Mouse (Mus musculus) stomach, embryonic 16.5 days (tissue): ENCODE measurements around the gene Asnsd1. TPM values are rescaled to one million over a fixed set of nuclear protein-coding genes. Genes with fewer than 3 reads are reported as not detected.

ENCODE experiments used
- ATAC-seq: fragments of 200-750 bp; cut with Nextera tagmentation; 2 replicates; pipeline ENCODE4 v1.8.0; 2017; ENCODE audit warnings: moderate number of reproducible peaks, moderate TSS enrichment; ENCODE audit not compliant: insufficient read depth, low FRiP score
- H3K27ac ChIP-seq: fragments of 300-500 bp; sonication (generic); 2 replicates; pipeline ENCODE4 v1.5.1; 2014; ENCODE audit warnings: low read length
- H3K27me3 ChIP-seq: fragments of 300-500 bp; sonication (generic); 2 replicates; pipeline ENCODE4 v1.6.1; 2014; ENCODE audit warnings: low read length, control low read depth, mixed read lengths; ENCODE audit not compliant: control insufficient read depth, insufficient read depth
- H3K36me3 ChIP-seq: fragments of 300-500 bp; sonication (generic); 2 replicates; pipeline ENCODE4 v1.6.1; 2014; ENCODE audit warnings: low read length; ENCODE audit not compliant: control insufficient read depth, insufficient read depth
- H3K4me1 ChIP-seq: fragments of 300-500 bp; sonication (generic); 2 replicates; pipeline ENCODE4 v1.6.1; 2014; ENCODE audit warnings: low read length, control low read depth, mixed read lengths; ENCODE audit not compliant: control insufficient read depth, insufficient read depth
- H3K4me2 ChIP-seq: fragments of 300-500 bp; sonication (generic); 2 replicates; pipeline ENCODE4 v1.6.1; 2014; ENCODE audit warnings: low read depth, low read length, mixed read lengths
- H3K4me3 ChIP-seq: fragments of 300-500 bp; sonication (generic); replicated peaks from 2 replicates; pipeline ENCODE4 v1.5.1; 2014; ENCODE audit warnings: mild to moderate bottlenecking, low read length
- H3K9ac ChIP-seq: fragments of 300-500 bp; sonication (generic); 2 replicates; pipeline ENCODE4 v1.6.1; 2014; ENCODE audit warnings: low read length
- H3K9me3 ChIP-seq: fragments of 300-500 bp; sonication (generic); replicated peaks from 2 replicates; pipeline ENCODE4 v1.6.1; 2016; ENCODE audit warnings: low read length, control low read depth; ENCODE audit not compliant: control insufficient read depth
- WGBS: fragments of 180-500 bp; shearing (Covaris S2); extraction: QIAGEN DNeasy Blood & Tissue Kit; methylation state at CpG from one replicate; pipeline ENCODE4 v1.1.7; 2014; 5-methylcytosine and 5-hydroxymethylcytosine counted together
- polyA plus RNA-seq: library from polyadenylated mRNA; unstranded; fragments of >200 nt; fragmentation: Nextera tagmentation; extraction: Ambion mirVana; gene quantifications from 2 replicates; pipeline ENCODE4 v1.2.1, GENCODE M21; 2015

Asnsd1 gene
- polyA plus RNA-seq, 1 experiment from 2014 or later, result 67.6 TPM

- H3K27me3 ChIP-seq, result no peaks in the 10 kb centered on the region
- no peak overlapping the region for H3K4me3 ChIP-seq
- no peaks in the 10 kb centered on the region for H3K36me3 ChIP-seq
- 0 out of 2 replicates have a peak, but pooled peaks cover 4% of the 10 kb centered on the region for H3K4me1 ChIP-seq
- no peak overlapping the region for H3K4me2 ChIP-seq
- no peaks in the 10 kb centered on the region for H3K9me3 ChIP-seq
- no peak overlapping the region for H3K27ac ChIP-seq
- no peak for ATAC-seq
- H3K9ac ChIP-seq, result no peak overlapping the region
- 74% methylated on average over 4 of the region's 4 CpGs for WGBS
These were observed 52.0 kb downstream of the Asnsd1 start for GRCm38 (mm10) chr1:53300506-53300905.

DNA sequence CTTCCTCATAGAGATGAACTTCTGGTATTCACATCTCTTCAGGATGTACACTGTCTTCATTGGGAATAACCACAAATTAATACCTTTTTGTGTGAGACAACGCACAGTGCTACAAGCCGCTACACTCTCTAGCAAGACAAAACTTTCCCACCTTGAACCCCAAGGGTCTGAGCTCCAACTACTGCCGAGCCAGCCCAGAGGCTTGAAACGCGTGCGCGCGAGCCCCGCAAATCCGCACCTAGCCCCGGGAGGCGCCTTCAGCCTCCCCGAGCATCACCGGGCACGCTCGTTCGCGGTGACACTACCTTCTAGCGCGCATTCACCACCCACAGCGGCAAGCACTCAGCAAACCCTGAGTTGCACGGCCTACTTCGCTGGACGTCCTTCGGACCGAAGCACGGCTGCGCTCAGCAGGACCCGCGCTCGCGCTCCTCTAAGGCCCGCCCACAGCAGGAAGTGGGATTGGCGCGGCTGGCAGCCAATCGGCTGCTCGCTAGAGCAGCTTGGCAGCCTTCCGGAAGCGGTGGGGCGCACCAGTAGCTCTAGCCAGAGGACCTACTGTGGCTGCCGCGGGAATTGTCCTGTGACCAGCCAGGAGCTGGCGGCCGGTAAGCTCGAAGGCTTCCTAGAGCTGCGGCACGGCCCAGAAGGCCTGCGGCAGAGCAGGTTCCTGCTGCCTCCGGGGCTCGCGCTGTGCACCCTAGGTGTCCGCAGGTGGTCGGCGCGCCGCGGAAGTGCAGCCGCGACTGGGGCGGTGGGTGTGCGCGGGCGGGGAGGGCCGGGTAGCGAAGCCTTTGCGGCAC is 55.8 kb downstream of the Asnsd1 start, which contains the start of the genes Pms1, Ormdl1 and Gm28778:
Gene Pms1 (minus strand): TSS at position 438 of the 803 bp plus-strand sequence.
Gene Ormdl1 (plus strand): TSS at position 515 of the 803 bp plus-strand sequence.
Gene Gm28778 (plus strand): TSS at position 531 of the 803 bp plus-strand sequence.
- Histone ChIP-seq H3K9ac (peak within 1 kb of the TSS; percentile 87), H3K36me3 (no peaks in the 10 kb centered on the region)
- under 1% methylated on average over 66 of the region's 66 CpGs for WGBS

More for the DNA sequence above, 55.8 kb downstream of the Asnsd1 start, which contains the start of the genes Pms1, Ormdl1 and Gm28778:
- peak within 1 kb of the TSS; percentile 81 for H3K4me3 ChIP-seq
- H3K27me3 ChIP-seq, result no peaks in the 10 kb centered on the region
- peak within 1 kb of the TSS; percentile 58 for H3K4me2 ChIP-seq
- H3K27ac ChIP-seq, result peak within 1 kb of the TSS; percentile 89
- peak; percentile 100 for ATAC-seq
- no peaks in the 10 kb centered on the region for H3K9me3 ChIP-seq
- H3K4me1 ChIP-seq, result 0 out of 2 replicates have a peak, but pooled peaks cover 4% of the 10 kb centered on the region

Other genes starting within 250 kb of the Asnsd1 start
- gene 1700019A02Rik, start 165.1 kb downstream of the Asnsd1 start, polyA plus RNA-seq, result not detected in 2 replicates
- 13.2 and 14.1 TPM in 2 replicates for gene Pms1, start 55.7 kb downstream of the Asnsd1 start, polyA plus RNA-seq
- 42.1 and 45.3 TPM in 2 replicates for gene Ormdl1, start 55.7 kb downstream of the Asnsd1 start, polyA plus RNA-seq
- not detected in 2 replicates for gene Gm28778, start 55.6 kb downstream of the Asnsd1 start, polyA plus RNA-seq
- 20.2 and 21.5 TPM in 2 replicates for gene Osgepl1, start 39.1 kb downstream of the Asnsd1 start, polyA plus RNA-seq
- 2.0 TPM in 1 of 2 replicates, not detected in the other for gene Asdurf, start 133 bp downstream of the Asnsd1 start, polyA plus RNA-seq
- 0.74 and 0.84 TPM in 2 replicates for gene Gm28551, start 85 bp downstream of the Asnsd1 start, polyA plus RNA-seq